Mouse (Mus musculus) kidney, embryonic 15.5 days (tissue): Measurements from ENCODE around the gene Gm8369. TPM values are rescaled to one million over a fixed set of nuclear protein-coding genes. Genes with fewer than 3 reads are reported as not detected.

Experiments
- polyA plus RNA-seq: library from polyadenylated mRNA; unstranded; fragments of >200 nt; fragmentation: Nextera tagmentation; extraction: Ambion mirVana; gene quantifications from 2 replicates; pipeline ENCODE4 v1.2.1, GENCODE M21; 2015

Gm8369 gene
- polyA plus RNA-seq, 1 experiment from 2014 or later, result not detected

Other genes with a start within 250 kb of the Gm8369 start
- gene Ms4a1, start 219.7 kb upstream of the Gm8369 start, polyA plus RNA-seq, result not detected in 2 replicates
- not detected in 2 replicates for gene Ms4a5, start 202.1 kb upstream of the Gm8369 start, polyA plus RNA-seq
- gene Ms4a14, start 171.5 kb upstream of the Gm8369 start, polyA plus RNA-seq, result 0.06 TPM in 2 replicates
- 5.1 TPM in 2 replicates for gene Ms4a7, start 149.8 kb upstream of the Gm8369 start, polyA plus RNA-seq
- 3.9 and 6.2 TPM in 2 replicates for gene Ms4a4a, start 110.4 kb upstream of the Gm8369 start, polyA plus RNA-seq
- gene Ms4a4c, start 81.2 kb upstream of the Gm8369 start, polyA plus RNA-seq, result 1.1 and 1.9 TPM in 2 replicates
- gene Ms4a4b, start 42.4 kb upstream of the Gm8369 start, polyA plus RNA-seq, result 0.06 TPM in 1 of 2 replicates, not detected in the other
- 5.1 and 5.2 TPM in 2 replicates for gene Ms4a6c, start 16.6 kb upstream of the Gm8369 start, polyA plus RNA-seq
- 3.8 TPM in 2 replicates for gene Ms4a6b, start 30.6 kb downstream of the Gm8369 start, polyA plus RNA-seq
- 0.10 and 0.30 TPM in 2 replicates for gene Ms4a4d, start 50.9 kb downstream of the Gm8369 start, polyA plus RNA-seq
- gene Ms4a6d, start 118.9 kb downstream of the Gm8369 start, polyA plus RNA-seq, result 2.8 and 4.2 TPM in 2 replicates
- 1.3 and 2.0 TPM in 2 replicates for gene Ms4a2, start 137.8 kb downstream of the Gm8369 start, polyA plus RNA-seq
- 0.17 and 0.55 TPM in 2 replicates for gene Ms4a3, start 154.9 kb downstream of the Gm8369 start, polyA plus RNA-seq
- not detected in 2 replicates for gene Oosp2, start 174.6 kb downstream of the Gm8369 start, polyA plus RNA-seq
- gene Oosp1, start 205.2 kb downstream of the Gm8369 start, polyA plus RNA-seq, result not detected in 2 replicates
- not detected in 2 replicates for gene Oosp3, start 211.1 kb downstream of the Gm8369 start, polyA plus RNA-seq